Mouse (Mus musculus): ENCODE measurements around the gene Lhb.
"Not testable (repeated sequence)": the region's sequence is repeated elsewhere in the genome, so short reads cannot be mapped to it uniquely, and the experiment has no call there.

Lhb gene

DNA sequence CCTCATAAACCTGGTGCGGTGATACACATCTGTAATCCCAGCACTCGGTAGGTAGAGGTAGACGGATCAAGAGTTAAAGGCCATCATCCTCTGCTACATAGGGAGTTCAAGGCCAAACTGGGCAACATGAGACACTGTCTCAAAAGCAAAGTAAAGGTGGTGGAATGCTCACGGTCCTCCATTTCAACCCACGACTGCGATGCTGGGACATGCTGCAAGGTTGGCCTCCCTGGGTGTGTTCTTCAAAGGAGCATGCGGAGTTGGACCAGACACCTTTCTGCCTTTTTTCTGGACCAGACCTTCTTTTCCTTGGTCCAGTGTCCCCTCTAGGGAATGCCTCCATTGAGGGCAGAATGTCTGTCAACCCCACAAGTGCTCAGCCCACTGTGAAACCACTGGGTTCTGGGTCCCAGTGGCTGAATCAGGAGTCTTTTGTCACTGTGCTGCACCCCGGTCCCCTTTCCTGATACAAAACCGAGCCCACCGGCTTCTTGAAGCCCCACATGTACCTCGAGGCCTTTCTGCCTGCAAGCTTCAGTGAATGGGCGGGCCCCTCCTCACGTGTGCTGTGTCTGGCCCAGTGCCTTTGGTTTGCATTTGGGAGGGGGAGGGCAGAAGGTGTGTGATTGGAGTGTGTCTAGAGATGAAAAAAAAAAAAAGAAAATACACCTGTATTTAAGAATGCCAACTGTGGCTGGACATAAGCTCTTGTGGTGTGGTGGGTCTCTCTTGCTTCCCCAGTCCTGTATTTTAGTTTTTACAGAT is 35.5 kb downstream of the Lhb start:
- DNase-seq (ENCODE audit: low read depth, low spot score): peak; percentile 81

DNA sequence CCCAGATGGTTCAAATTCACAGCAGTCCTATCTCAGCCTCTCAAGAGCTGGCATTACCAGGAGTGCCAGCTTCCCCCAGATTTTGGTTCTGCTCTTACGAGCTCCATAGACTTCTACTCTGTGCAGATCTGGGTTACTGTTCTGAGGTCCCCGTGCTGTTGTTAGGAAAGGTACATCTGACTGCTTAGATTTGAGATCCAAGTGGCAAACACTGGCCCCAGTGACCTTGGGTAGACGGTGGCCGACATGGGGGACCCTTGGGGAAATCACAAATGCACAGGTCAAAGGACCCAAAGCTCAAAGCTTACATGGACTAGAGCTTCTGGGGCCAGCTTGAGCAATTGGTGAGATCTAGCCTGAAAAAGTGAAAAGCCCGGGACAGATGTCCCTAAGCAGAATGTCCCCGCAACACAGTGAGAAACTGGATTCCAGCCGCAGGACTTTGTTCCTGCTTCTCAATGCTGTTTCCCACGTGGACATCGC is 36.1 kb downstream of the Lhb start:
- no peak for DNase-seq (ENCODE audit: low read depth, low spot score)

DNA sequence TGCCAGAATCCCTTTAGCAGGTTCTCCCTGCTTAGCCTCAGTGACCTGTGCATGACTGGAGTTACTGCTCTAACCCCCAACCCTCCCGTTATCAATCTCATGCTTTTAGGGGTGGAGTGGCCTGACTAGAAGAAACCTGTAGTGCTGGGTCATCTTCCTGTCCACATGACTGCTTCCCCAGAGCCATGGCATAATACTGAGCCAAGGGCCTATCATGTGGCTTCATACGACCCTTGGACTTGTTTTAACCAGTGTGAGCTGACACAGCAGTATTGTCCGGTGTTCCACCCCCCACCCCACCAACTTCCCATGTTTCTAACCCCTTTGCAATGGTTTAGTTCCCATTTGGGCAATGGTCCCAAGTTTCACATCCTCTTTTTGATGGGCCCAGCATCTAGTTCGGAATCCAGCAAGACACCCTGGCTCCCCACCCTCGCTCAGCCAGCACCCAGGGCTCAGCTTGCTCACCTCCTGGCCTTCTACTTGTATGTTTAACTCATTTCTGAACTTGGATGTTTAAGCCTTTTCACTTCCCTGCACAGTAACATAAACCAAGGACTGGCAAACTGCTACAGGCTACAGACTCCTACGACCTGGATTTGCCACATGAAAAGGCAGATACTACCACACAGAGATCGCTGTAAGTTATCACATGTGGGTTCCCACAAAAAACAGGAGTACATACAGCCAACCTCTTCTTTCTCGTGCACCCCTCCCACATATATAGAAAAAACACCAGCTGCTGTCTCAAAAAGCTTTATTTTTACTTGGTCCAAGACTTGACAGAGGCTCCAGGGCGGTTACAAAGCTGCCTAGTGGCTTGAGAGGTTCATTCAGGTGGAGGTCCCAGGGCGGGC is 36.8 kb downstream of the Lhb start:
- peak; percentile 78 for DNase-seq (ENCODE audit: low read depth, low spot score)

DNA sequence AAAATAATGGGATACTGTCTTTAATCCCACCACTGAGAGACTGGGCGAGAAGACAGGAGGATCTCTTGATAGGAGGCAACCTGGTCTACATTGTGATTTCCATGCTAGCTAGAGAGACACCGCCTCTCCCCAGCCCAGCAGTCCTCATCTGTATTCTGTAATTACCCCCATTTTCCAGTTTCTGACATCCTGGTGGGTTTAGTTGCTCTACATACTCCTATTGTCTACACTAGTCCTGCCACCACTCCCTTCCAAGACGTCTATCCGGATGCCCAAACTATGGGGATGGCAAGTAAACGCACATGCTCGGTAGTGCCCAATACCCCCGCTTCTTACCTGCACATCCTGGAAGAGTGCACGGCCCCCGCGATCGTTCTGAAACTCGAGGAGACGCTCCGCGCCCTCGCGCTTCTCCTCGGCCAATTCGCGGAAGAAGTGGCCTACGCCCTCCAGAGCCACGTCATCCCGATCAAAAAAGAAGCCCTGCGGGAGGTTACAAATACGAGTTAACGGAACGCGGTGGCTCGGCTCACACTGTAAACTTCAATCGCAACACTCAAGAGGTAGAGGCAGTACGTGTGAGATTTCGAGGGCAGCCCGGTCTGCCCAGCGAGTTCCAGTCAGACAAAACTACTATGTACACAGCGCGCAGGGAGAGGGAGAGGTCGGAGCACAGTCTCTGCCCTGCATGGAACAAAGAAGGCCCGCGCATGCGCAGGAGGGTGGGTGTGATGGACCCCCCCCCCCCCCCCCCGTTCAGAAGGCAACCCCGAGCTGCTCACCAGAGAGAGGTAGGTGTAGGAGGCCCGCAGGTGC is 38.3 kb downstream of the Lhb start:
- peak; percentile 85 for DNase-seq (ENCODE audit: low read depth, low spot score)

DNA sequence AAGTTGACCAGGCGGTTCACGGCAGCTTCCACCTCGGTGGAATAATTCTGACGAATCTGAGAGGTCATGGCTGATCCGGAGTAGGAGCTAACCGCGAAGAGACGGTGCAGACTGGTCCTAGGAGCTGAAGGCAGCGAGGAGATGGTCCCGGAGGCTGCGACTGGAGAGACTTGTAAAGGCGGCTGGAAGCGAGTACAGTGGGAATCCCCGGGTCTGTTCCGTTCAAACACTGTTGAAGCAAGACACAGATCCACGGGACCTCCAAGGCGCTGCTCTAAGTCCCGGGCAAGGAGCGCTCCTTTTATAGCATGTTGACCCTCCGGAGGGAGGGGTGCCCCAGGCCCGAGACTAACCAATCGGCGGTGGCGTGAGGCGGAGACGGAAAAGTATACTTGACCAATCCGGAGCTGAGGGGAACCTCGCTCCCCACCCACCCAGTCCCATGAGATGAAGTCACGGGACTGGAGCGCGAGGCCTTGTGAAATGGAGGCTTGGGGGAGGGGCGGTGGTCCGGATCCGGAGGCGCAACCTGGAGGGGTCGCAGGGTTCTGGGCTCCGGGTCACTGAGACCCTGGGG is 39.0 kb downstream of the Lhb start, which contains the start of gene Ftl1:
TSS of gene Ftl1 (minus strand) at position 321 of the 577 bp plus-strand sequence.
- DNase-seq (ENCODE audit: low read depth, low spot score): peak; percentile 99

DNA sequence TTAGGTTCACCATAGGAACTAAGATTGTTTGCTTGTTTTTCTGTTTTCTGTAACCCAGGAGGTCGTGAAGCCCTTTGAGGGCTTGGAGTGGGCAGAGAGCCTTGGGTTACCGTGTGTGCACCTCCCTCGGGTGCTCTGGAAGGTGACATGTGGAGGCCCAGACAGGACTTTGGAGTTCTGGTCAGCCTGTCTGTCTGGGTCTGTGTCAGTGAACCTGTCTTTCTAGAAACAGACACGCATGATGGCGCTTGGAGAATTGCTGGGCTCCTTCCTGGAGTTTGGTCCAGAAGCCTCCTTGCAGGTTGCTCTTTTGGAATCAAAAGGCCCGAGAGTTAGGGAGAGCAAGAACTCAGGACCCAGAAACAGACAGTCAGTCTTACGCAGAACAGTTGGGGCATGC is 39.8 kb downstream of the Lhb start:
- no peak for DNase-seq (ENCODE audit: low read depth, low spot score)

DNA sequence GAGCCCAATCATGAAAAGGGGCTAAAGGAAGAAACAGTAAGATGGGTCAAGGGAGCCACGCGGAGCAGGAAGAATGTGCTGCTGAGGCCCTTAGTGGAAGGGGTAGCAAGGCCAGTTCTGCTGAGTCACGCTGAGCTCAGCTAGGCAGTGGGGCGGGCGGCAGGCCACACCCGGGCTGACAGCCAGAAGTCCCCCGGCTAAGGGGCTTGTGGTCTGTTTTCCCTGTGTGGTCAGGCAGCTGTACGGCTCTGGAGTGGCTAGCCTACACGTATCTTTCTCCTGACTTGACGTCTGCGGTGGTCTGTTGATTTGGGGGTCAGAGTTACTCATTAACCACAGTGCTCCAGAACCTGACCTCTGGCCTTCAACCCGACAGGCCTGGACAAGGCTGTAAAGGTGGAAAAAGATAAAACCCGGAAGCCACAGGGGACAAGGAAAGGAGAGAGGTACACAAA is 40.3 kb downstream of the Lhb start:
- peak; percentile 81 for DNase-seq (ENCODE audit: low read depth, low spot score)

DNA sequence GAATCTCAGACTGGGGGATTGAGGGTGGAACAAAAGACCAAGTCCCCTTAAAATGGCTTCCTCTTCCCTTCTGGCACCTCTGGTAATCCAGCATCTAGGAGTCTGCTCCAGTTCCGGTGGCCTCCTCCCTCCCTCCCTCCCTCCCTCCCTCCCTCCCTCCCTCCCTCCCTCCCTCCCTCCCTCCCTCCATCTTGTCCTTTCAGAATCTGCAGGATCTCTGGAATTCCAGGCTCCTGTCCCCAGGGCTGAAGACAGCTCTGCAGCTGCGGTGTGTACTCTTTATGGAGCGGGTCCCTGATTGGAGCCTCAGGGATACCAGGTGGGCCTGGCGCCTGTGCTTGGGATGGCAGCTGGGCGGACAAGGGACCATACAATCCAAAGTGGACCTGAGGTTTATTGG is 40.7 kb downstream of the Lhb start:
- peak; percentile 90 for DNase-seq (ENCODE audit: low read depth, low spot score)

DNA sequence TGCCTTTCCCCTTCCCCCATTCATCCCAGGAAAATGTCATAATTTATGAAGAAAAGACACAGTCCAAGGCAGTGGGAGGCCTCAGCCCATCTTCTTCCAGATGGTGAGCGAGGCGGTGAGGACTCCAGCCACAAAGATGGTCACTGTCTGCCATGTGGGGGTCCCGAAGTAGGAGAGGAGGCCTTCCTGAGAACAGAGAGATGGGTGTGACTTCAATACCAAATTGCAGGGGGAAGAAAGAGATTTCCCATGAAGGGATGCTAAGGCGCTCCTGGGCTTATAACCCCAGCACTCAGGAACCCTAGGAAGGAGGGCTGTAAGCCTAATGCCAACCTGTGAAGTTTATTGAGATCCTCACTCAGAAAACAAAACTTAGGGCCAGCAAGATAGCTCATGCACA is 41.2 kb downstream of the Lhb start:
- DNase-seq (ENCODE audit: low read depth, low spot score): peak; percentile 47

DNA sequence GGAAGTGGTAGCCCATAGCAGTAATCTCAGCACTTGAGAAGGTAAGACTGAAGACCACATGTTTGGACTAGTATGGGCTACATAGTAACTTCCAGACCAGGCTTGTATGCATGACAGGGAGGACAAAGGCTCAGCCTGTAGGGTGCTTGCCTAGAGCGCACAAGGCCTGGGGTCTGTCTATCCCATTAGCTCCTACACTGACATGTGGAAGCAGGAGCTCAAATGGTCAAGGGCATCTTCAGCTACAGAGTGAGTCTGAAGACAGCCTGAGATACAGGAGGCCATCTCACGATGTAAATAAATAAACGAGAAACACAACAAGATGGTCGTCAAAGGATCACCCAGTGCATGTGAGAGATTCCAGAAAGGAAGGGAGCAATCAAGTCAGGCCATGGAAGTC is 41.7 kb downstream of the Lhb start:
- peak; percentile 55 for DNase-seq (ENCODE audit: low read depth, low spot score)

DNA sequence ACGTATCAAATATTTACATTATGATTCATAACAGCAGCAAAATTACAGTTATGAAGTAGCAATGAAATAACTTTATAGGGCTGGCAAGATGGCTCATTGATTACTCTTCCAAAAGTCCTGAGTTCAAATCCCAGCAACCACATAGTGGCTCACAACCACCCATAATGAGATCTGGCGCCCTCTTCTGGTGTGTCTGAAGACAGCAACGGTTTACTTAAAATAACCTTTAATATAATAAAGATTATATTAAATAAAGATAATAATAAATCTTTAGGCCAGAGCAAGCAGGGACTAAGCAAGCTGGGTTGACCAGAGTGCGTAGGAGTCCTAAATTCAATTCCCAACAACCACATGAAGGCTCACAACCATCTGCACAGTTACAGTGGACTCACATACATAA is 42.2 kb downstream of the Lhb start:
- DNase-seq (ENCODE audit: low read depth, low spot score): not testable (repeated sequence)

DNA sequence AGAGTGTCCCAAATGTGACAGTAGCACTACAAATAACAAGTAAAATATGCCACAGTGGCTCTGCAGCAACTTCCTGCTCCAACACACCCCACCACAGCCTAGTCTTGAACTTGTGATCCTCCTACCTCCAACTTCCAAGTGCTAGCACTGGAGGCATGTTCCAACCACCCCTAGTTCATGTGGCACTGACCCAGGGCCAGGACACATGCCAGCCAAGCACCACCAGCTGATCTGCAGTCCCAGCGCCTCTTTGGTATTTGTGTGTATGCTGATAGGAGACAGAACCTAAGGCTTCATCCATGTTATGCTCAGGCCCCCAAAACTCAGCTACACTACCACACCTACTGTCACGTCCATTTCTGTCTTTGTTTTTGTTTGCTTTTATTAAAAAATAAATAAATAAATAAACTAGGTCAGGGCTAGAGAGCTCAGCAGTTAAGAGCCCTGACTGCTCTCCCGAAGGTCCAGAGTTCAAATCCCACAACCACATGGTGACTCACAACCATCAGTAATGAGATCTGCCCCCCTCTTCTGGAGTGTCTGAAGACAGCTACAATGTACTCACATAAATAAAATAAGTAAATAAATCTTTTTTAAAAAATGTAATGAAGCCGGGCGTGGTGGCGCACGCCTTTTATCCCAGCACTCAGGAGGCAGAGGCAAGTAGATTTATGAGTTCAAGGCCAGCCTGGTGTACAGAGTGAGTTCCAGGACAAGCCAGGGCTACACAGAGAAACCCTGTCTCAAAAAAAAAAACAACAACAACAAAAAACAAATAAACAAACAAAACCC is 43.6 kb downstream of the Lhb start:
- no peak for DNase-seq (ENCODE audit: low read depth, low spot score)

DNA sequence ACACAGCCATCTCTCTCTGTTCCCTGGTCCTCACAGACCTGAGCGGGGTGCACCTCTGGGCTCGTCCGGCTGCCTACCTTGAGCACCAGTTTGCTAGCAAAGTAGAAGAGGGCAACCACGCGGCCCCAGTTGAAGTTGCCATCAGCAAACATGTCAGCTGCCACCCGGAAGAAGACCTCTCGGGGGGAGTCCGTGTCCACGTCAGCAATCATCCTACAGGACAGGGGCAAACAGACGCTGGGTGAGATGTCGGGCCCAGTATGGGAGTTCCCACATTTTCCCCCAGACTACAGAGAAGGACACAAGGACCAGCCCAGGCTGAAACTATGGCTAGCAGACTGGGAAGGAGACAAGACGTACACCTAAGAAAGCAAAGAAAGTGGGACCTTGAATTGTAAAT is 44.5 kb downstream of the Lhb start:
- no peak for DNase-seq (ENCODE audit: low read depth, low spot score)

DNA sequence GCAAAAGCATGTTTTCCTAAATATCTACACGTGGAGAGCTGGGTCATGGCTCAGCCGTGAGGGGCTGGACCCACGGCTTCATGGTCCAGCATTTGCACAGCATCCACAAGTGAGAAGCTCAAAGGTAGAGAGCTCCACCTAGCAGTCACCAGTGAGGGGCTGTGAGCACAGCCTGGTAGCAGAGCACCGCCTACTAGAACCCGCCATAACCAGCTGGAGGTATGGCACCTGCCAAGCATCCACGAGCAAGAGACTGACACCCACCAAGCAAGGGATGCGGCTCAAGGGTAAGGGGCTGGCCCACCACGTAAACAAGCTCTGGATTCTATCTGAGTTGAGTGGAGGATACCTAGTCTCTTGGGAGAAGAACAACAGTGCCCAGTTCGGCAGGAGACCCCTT is 44.9 kb downstream of the Lhb start:
- peak; percentile 62 for DNase-seq (ENCODE audit: low read depth, low spot score)

DNA sequence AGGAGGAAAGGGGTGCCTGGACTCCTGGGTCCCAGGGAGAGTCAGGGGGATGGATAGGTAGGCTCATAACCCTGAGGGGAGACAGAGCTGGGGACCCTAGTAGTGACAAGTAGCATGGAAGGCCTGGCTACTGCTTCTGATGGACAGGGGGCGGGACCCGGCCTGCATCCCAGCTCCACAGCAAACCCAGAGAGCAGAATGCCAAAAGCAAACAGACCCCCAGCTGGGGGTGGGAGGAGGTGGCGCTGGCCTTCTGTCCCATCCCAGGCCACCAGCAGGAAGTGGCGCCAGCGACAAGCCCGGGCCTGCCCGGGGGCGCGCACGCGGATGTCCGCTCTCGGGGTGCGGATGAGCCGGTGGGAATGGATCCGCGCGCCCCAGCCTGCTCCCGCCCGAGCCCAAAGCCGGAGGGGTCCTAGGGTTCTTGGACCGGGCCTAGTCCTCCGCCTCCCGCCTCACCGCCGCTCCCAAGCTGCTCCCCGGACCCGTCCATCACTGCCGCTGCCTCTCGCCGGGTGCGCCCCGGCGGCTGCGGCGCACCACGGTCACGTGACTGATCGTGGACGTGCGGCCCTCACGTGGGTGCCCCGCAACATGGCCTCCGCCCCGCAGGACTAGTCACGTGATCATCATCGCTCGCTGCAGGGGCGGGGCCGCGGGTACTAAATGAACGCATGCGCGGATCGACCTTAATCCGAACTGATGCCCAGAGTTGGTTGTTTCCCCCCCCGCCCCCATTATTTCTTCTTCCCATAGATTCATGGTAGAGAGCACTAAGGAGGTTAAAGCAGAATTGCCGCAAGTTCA is 45.9 kb downstream of the Lhb start, which contains the start of gene Bax:
TSS of gene Bax (minus strand) at position 616 of the 807 bp plus-strand sequence.
- peak; percentile 96 for DNase-seq (ENCODE audit: low read depth, low spot score)

DNA sequence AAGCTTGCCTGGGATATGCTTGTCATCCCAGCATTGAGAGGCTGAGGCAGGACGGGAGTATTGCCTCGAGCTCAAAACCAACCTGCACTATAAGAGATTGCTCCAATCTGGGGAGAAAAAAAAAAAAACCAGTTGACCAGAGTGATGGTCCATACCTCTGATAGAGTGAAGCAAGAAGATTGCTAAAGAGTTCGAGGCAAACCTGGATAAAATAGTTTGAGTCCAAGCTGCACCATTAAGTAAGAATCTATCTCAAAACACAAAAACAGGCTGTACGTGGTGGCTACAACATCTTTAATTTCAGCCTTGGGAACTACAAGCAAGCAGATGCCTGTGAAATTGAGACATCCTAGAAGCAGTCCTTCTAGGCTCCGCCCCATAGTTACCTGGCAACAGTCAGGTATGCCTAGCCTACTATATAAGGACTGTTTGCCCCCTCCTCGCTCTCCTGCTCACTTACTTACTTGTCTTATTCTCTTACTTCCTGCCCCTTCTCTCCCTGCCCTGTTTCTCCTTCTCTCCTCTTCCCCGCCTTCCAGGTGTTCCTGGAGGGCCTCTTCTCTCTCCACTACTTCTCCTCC is 46.6 kb downstream of the Lhb start:
- DNase-seq (ENCODE audit: low read depth, low spot score): peak; percentile 83

DNA sequence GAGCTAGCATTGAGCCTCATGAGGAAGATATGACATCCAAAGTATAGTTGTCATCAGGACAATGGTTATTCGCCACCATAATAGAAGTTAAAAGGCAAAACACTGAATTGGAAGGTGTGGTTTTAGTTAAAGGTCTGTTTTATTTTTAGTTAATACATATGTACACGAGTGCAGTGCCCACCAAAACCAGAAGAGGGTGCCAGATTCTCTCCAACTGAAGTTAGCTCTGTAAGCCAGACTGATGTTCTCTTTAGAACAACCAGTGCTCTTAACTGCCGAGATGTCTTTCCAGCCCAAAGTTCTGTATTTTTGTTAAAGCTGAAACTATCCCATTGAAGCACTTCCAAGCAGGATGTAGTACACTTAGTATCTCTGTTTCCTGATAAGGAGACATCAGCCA is 50.2 kb downstream of the Lhb start:
- DNase-seq (ENCODE audit: low read depth, low spot score): peak; percentile 75

All from R1 (cell line).